ENCODE assay signal across 12 mouse cellular contexts in the genomic region with DNA sequence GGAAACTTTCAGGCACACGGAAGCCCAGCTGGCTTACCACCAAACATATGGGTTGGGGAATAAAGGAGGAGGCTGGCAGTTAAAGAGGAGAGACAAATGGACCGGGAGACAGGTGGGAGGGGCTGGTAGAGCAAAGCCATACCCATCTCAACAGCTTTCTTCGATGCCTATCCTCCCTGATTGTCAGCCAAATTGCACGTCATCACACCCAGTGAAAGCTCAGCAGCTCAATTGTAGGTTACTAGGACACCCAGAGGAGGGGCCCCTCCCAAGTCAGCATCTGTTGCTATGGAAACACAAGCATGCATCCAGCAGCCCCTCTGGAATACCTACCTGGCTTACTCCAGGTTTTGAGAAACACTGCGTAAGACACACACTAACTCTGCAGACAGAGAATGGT.
A peak's percentile ranks its signal among the peaks of the same experiment; 100 is the strongest.
DNase-seq lines count a peak whose midpoint lies in the region; ATAC-seq and TF ChIP-seq lines count a peak whose summit lies in the region.
"Had no signal": no experiment of that assay in that cellular context is flagged by ENCODE, and none has a peak within 500 bp of the region (broad histone marks: within the 10 kb centered on the region; RNA-seq: fewer than 3 reads in every experiment).

No protein-coding gene starts in this region.

- H3K4me1 ChIP-seq in embryonic facial prominence, embryonic 14.5 days (ENCODE audit: control insufficient read depth, insufficient read depth, low read length), result peaks cover 27% of the 10 kb centered on the region
- peaks cover 61% of the 10 kb centered on the region for H3K4me1 ChIP-seq in embryonic facial prominence, embryonic 10.5 days
- H3K4me1 ChIP-seq in hindbrain, embryonic 14.5 days (replicated peaks; ENCODE audit: control insufficient read depth, insufficient read depth, low read length), result peaks cover 24% of the 10 kb centered on the region
- 0 out of 2 replicates have a peak, but pooled peaks cover 16% of the 10 kb centered on the region for H3K4me1 ChIP-seq in midbrain, postnatal 0 days (ENCODE audit: insufficient read depth, low read length)

- H3K9ac ChIP-seq in embryonic facial prominence, embryonic 14.5 days (ENCODE audit: low read depth, low read length), result no peak overlapping the region
- no peak overlapping the region for H3K9ac ChIP-seq in hindbrain, embryonic 14.5 days
- H3K9ac ChIP-seq in midbrain, postnatal 0 days (replicated peaks; ENCODE audit: low read length, poor library complexity, severe bottlenecking), result no peak overlapping the region

- H3K4me3 ChIP-seq in embryonic facial prominence, embryonic 14.5 days (ENCODE audit: low read depth, low read length), result no peak overlapping the region
- no peak overlapping the region for H3K4me3 ChIP-seq in embryonic facial prominence, embryonic 10.5 days
- H3K4me3 ChIP-seq in hindbrain, embryonic 14.5 days (replicated peaks; ENCODE audit: low read length), result no peak overlapping the region
- H3K4me3 ChIP-seq in midbrain, postnatal 0 days (ENCODE audit: low read depth, low read length), result no peak overlapping the region

- ATAC-seq in embryonic facial prominence, embryonic 14.5 days (ENCODE audit: low read depth), result peak; percentile 55
- ATAC-seq in hindbrain, embryonic 14.5 days (ENCODE audit: low FRiP score), result peak; percentile 76
- ATAC-seq in midbrain, postnatal 0 days (ENCODE audit: low FRiP score), result peak; percentile 78
- ATAC-seq in CD4-positive, CD25-positive, alpha-beta regulatory T cell, adult 4 months, result no peak

- H3K36me3 ChIP-seq in embryonic facial prominence, embryonic 14.5 days (ENCODE audit: control insufficient read depth, insufficient read depth, low read length), result no peaks in the 10 kb centered on the region
- peaks cover 16% of the 10 kb centered on the region for H3K36me3 ChIP-seq in embryonic facial prominence, embryonic 10.5 days (replicated peaks)
- H3K36me3 ChIP-seq in hindbrain, embryonic 14.5 days (replicated peaks; ENCODE audit: control insufficient read depth, insufficient read depth), result no peaks in the 10 kb centered on the region; the same call in 1 of the 2 replicates
- H3K36me3 ChIP-seq in midbrain, postnatal 0 days (ENCODE audit: insufficient read depth, low read length), result no peaks in the 10 kb centered on the region; the same call in 1 of the 2 replicates

- H3K27ac ChIP-seq in embryonic facial prominence, embryonic 14.5 days (replicated peaks; ENCODE audit: low read depth, low read length), result no peak overlapping the region
- H3K27ac ChIP-seq in embryonic facial prominence, embryonic 10.5 days (replicated peaks), result no peak overlapping the region
- peak overlapping the region; percentile 64 for H3K27ac ChIP-seq in hindbrain, embryonic 14.5 days
- H3K27ac ChIP-seq in midbrain, postnatal 0 days (ENCODE audit: low read depth, low read length), result 0 out of 2 replicates have a peak overlapping the region, but pooled peaks have one; percentile 21

- H3K4me2 ChIP-seq in embryonic facial prominence, embryonic 14.5 days (ENCODE audit: low read depth, low read length), result no peak overlapping the region
- no peak overlapping the region for H3K4me2 ChIP-seq in hindbrain, embryonic 14.5 days (replicated peaks)
- H3K4me2 ChIP-seq in midbrain, postnatal 0 days (ENCODE audit: low read depth, low read length, poor library complexity, severe bottlenecking), result 0 out of 2 replicates have a peak overlapping the region, but pooled peaks have one; percentile 2

- peak; percentile 60 for DNase-seq in embryonic facial prominence, embryonic 14.5 days (ENCODE audit: low spot score)
- DNase-seq in embryonic facial prominence, embryonic 10.5 days (ENCODE audit: low spot score), result no peak
- DNase-seq in brain, adult 2 months (ENCODE audit: low read depth, low spot score), result peak; percentile 86
- peak; percentile 66 for DNase-seq in hindbrain, embryonic 14.5 days (ENCODE audit: low spot score)
- DNase-seq in midbrain, postnatal 0 days (ENCODE audit: low spot score), result peak; percentile 82
- DNase-seq in urinary bladder, postnatal 14 days (ENCODE audit: low spot score), result no peak
- no peak for DNase-seq in lung, postnatal 10 days
- DNase-seq: adrenal gland, adult 8-10 months; heart, adult 11 months; kidney, postnatal 4 days; liver had no signal

- WGBS in embryonic facial prominence, embryonic 14.5 days, result 46% methylated on average over 5 of the region's 5 CpGs
- WGBS in embryonic facial prominence, embryonic 10.5 days, result 66% methylated on average over 5 of the region's 5 CpGs
- WGBS in hindbrain, embryonic 14.5 days, result 22% methylated on average over 5 of the region's 5 CpGs
- 20% methylated on average over 5 of the region's 5 CpGs for WGBS in midbrain, postnatal 0 days

- no peak for TF ChIP-seq CTCF in midbrain, postnatal 0 days (IDR thresholded peaks at IDR 0.05)

- H3K9me3 ChIP-seq in embryonic facial prominence, embryonic 14.5 days (ENCODE audit: control insufficient read depth, low read length), result 0 out of 2 replicates have a peak, but pooled peaks cover 4% of the 10 kb centered on the region
- H3K9me3 ChIP-seq in embryonic facial prominence, embryonic 10.5 days, result 0 out of 2 replicates have a peak, but pooled peaks cover 4% of the 10 kb centered on the region
- H3K9me3 ChIP-seq in hindbrain, embryonic 14.5 days (ENCODE audit: control insufficient read depth, low read length), result no peaks in the 10 kb centered on the region
- no peaks in the 10 kb centered on the region for H3K9me3 ChIP-seq in midbrain, postnatal 0 days (ENCODE audit: low read length)

- no peaks in the 10 kb centered on the region for H3K27me3 ChIP-seq in embryonic facial prominence, embryonic 14.5 days (replicated peaks; ENCODE audit: control insufficient read depth, insufficient read depth, low read length)
- H3K27me3 ChIP-seq in embryonic facial prominence, embryonic 10.5 days (replicated peaks; ENCODE audit: low read depth, poor library complexity, severe bottlenecking), result no peaks in the 10 kb centered on the region
- no peaks in the 10 kb centered on the region for H3K27me3 ChIP-seq in hindbrain, embryonic 14.5 days (ENCODE audit: control insufficient read depth, insufficient read depth, low read length)
- no peaks in the 10 kb centered on the region for H3K27me3 ChIP-seq in midbrain, postnatal 0 days (ENCODE audit: insufficient read depth, low read length)

Comparison
In these comparisons a context has a peak if more than half of its experiments do, and no peak if none do; other contexts are left out.
1. DNase-seq: peak in embryonic facial prominence, embryonic 14.5 days (single experiment), brain, adult 2 months (single experiment), hindbrain, embryonic 14.5 days (single experiment) and midbrain, postnatal 0 days (single experiment); none in embryonic facial prominence, embryonic 10.5 days (single experiment), urinary bladder, postnatal 14 days (single experiment) and lung, postnatal 10 days (single experiment).
2. H3K27ac ChIP-seq: peak in hindbrain, embryonic 14.5 days (single experiment) and midbrain, postnatal 0 days (single experiment); none in embryonic facial prominence, embryonic 14.5 days (single experiment) and embryonic facial prominence, embryonic 10.5 days (single experiment).